In genomic region chr10:79783050-79783449, GRCm38 (mm10) we compare ENCODE assay signal across 17 mouse cellular contexts. TPM values are rescaled to one million over a fixed set of nuclear protein-coding genes. Genes with fewer than 3 reads are reported as not detected.
DNase-seq lines count a peak whose midpoint lies in the region; ATAC-seq and TF ChIP-seq lines count a peak whose summit lies in the region.
"Had no signal": no experiment of that assay in that cellular context is flagged by ENCODE, and none has a peak within 500 bp of the region (broad histone marks: within the 10 kb centered on the region; RNA-seq: fewer than 3 reads in every experiment).

No protein-coding gene starts in this region.

- ATAC-seq in kidney, embryonic 15.5 days (replicated peaks; ENCODE audit: low FRiP score) = no peak
- no peak for ATAC-seq in lung, embryonic 14.5 days (ENCODE audit: insufficient read depth)
- no peak for ATAC-seq in stomach, postnatal 0 days (ENCODE audit: low FRiP score, low TSS enrichment)
- ATAC-seq: midbrain, embryonic 16.5 days had no signal

- H3K9me3 ChIP-seq in kidney, embryonic 15.5 days (replicated peaks) = no peaks in the 10 kb centered on the region
- no peaks in the 10 kb centered on the region for H3K9me3 ChIP-seq in lung, embryonic 14.5 days (ENCODE audit: low read depth, low read length)
- no peaks in the 10 kb centered on the region for H3K9me3 ChIP-seq in stomach, postnatal 0 days (ENCODE audit: control insufficient read depth, low read length)
- H3K9me3 ChIP-seq: hindbrain, embryonic 13.5 days; neural tube, embryonic 13.5 days had no signal

- no peak overlapping the region for H3K4me3 ChIP-seq in kidney, embryonic 15.5 days (replicated peaks)
- H3K4me3 ChIP-seq in lung, embryonic 14.5 days (ENCODE audit: low read depth, low read length) = no peak overlapping the region
- no peak overlapping the region for H3K4me3 ChIP-seq in stomach, postnatal 0 days (ENCODE audit: low read depth, low read length)
- H3K4me3 ChIP-seq: hindbrain, embryonic 13.5 days; neural tube, embryonic 13.5 days had no signal

- H3K9ac ChIP-seq in kidney, embryonic 15.5 days = no peak overlapping the region
- H3K9ac ChIP-seq in lung, embryonic 14.5 days = no peak overlapping the region
- H3K9ac ChIP-seq in stomach, postnatal 0 days (ENCODE audit: low read length) = no peak overlapping the region
- H3K9ac ChIP-seq: hindbrain, embryonic 13.5 days; neural tube, embryonic 13.5 days had no signal

- peaks cover 35% of the 10 kb centered on the region for H3K27me3 ChIP-seq in kidney, embryonic 15.5 days
- H3K27me3 ChIP-seq in lung, embryonic 14.5 days (ENCODE audit: insufficient read depth, low read length) = peaks cover 17% of the 10 kb centered on the region
- no peaks in the 10 kb centered on the region for H3K27me3 ChIP-seq in stomach, postnatal 0 days (ENCODE audit: control insufficient read depth, insufficient read depth, low read length)

- intact Hi-C loops in left cerebral cortex, postnatal 4 days (cut with DNase I) = no loop called here

- H3K4me1 ChIP-seq in kidney, embryonic 15.5 days = peaks cover 33% of the 10 kb centered on the region
- H3K4me1 ChIP-seq in lung, embryonic 14.5 days (ENCODE audit: insufficient read depth) = peaks cover 5% of the 10 kb centered on the region
- H3K4me1 ChIP-seq in stomach, postnatal 0 days (replicated peaks; ENCODE audit: control insufficient read depth, insufficient read depth) = peaks cover 2% of the 10 kb centered on the region; the same call in 1 of the 2 replicates

- no peak for TF ChIP-seq EP300 in stomach, postnatal 0 days (optimal IDR thresholded peaks at IDR 0.05)

- H3K27ac ChIP-seq in kidney, embryonic 15.5 days = no peak overlapping the region
- H3K27ac ChIP-seq in lung, embryonic 14.5 days (ENCODE audit: low read depth) = no peak overlapping the region
- no peak overlapping the region for H3K27ac ChIP-seq in stomach, postnatal 0 days (replicated peaks)
- H3K27ac ChIP-seq: hindbrain, embryonic 13.5 days; neural tube, embryonic 13.5 days had no signal

- H3K4me2 ChIP-seq in kidney, embryonic 15.5 days = no peak overlapping the region
- no peak overlapping the region for H3K4me2 ChIP-seq in lung, embryonic 14.5 days
- H3K4me2 ChIP-seq in stomach, postnatal 0 days (replicated peaks; ENCODE audit: low read depth) = no peak overlapping the region
- H3K4me2 ChIP-seq: hindbrain, embryonic 13.5 days; neural tube, embryonic 13.5 days had no signal

- no peaks in the 10 kb centered on the region for H3K36me3 ChIP-seq in kidney, embryonic 15.5 days
- H3K36me3 ChIP-seq in lung, embryonic 14.5 days (ENCODE audit: insufficient read depth) = no peaks in the 10 kb centered on the region
- no peaks in the 10 kb centered on the region for H3K36me3 ChIP-seq in stomach, postnatal 0 days (ENCODE audit: control insufficient read depth, insufficient read depth, low read length)
- H3K36me3 ChIP-seq: hindbrain, embryonic 13.5 days; neural tube, embryonic 13.5 days had no signal

- 63% methylated on average over 7 of the region's 7 CpGs for WGBS in kidney, embryonic 15.5 days
- 55% methylated on average over 7 of the region's 7 CpGs for WGBS in lung, embryonic 14.5 days
- WGBS in stomach, postnatal 0 days = 64% methylated on average over 7 of the region's 7 CpGs

- DNase-seq in cerebellum, adult 9-10 months = peak; percentile 44
- no peak for DNase-seq in cerebellum, adult 18-20 months
- peak; percentile 61 for DNase-seq in kidney, postnatal 10 days
- no peak for DNase-seq in lung, embryonic 14.5 days
- no peak for DNase-seq in lung, postnatal 36 days
- no peak for DNase-seq in stomach, postnatal 0 days (ENCODE audit: low spot score)
- no peak for DNase-seq in left cerebral cortex, postnatal 4 days
- DNase-seq: cerebellum, adult 11 months; gastrocnemius, postnatal 36 days; right cerebral cortex, postnatal 4 days; thymus, postnatal 14 days had no signal

- TF ChIP-seq CTCF in lung, embryonic 14.5 days (IDR thresholded peaks at IDR 0.05; ENCODE audit: low read depth) = peak; percentile 45
- TF ChIP-seq CTCF in stomach, postnatal 0 days (IDR thresholded peaks at IDR 0.05; ENCODE audit: low read depth) = peak; percentile 63

RNA-seq across cellular contexts. Expression of gene Fstl3, which starts 6.0 kb away (rescaled TPM):
- polyA plus RNA-seq in kidney, embryonic 15.5 days (2015; fragmentation: Nextera tagmentation; extraction: Ambion mirVana) = 15.3 and 15.6 TPM in 2 replicates
- polyA plus RNA-seq in lung, embryonic 14.5 days (2014; fragmentation: Nextera tagmentation; extraction: Ambion mirVana) = 12.2 and 12.4 TPM in 2 replicates
- 14.1 and 17.6 TPM in 2 replicates for polyA plus RNA-seq in stomach, postnatal 0 days (2015; fragmentation: Nextera tagmentation; extraction: Ambion mirVana)
- total RNA-seq in left cerebral cortex, postnatal 4 days (2021) = 1 to 10 TPM; 2.5 to 3.2 TPM

RNA-seq across cellular contexts. Expression of gene Prss57, which starts 7.7 kb away (rescaled TPM):
- 0.29 TPM in 1 of 2 replicates, not detected in the other for polyA plus RNA-seq in kidney, embryonic 15.5 days (2015; fragmentation: Nextera tagmentation; extraction: Ambion mirVana)
- 0.11 TPM in 1 of 2 replicates, not detected in the other for polyA plus RNA-seq in lung, embryonic 14.5 days (2014; fragmentation: Nextera tagmentation; extraction: Ambion mirVana)
- polyA plus RNA-seq in stomach, postnatal 0 days (2015; fragmentation: Nextera tagmentation; extraction: Ambion mirVana) = 0.04 and 0.15 TPM in 2 replicates
- under 1 TPM in 1 of 2 experiments, not detected in 1; 0.52 TPM for total RNA-seq in left cerebral cortex, postnatal 4 days (2021)
- total RNA-seq: gastrocnemius, postnatal 36 days had no signal
- polyA plus RNA-seq: hindbrain, embryonic 13.5 days; stomach, embryonic 14.5 days had no signal

RNA-seq across cellular contexts. Expression of gene Palm, which starts 10.3 kb away (rescaled TPM):
- polyA plus RNA-seq in kidney, embryonic 15.5 days (2015; fragmentation: Nextera tagmentation; extraction: Ambion mirVana) = 144 and 158 TPM in 2 replicates
- 68.1 and 72.4 TPM in 2 replicates for polyA plus RNA-seq in lung, embryonic 14.5 days (2014; fragmentation: Nextera tagmentation; extraction: Ambion mirVana)
- polyA plus RNA-seq in stomach, postnatal 0 days (2015; fragmentation: Nextera tagmentation; extraction: Ambion mirVana) = 27.8 and 29.1 TPM in 2 replicates
- total RNA-seq in left cerebral cortex, postnatal 4 days (2021) = 100 to 1,000 TPM; 404 to 409 TPM

RNA-seq across cellular contexts. Expression of gene Rnf126, which starts 16.3 kb away (rescaled TPM):
- 88.5 and 102 TPM in 2 replicates for polyA plus RNA-seq in kidney, embryonic 15.5 days (2015; fragmentation: Nextera tagmentation; extraction: Ambion mirVana)
- 107 and 123 TPM in 2 replicates for polyA plus RNA-seq in lung, embryonic 14.5 days (2014; fragmentation: Nextera tagmentation; extraction: Ambion mirVana)
- 60.0 and 68.6 TPM in 2 replicates for polyA plus RNA-seq in stomach, postnatal 0 days (2015; fragmentation: Nextera tagmentation; extraction: Ambion mirVana)
- 10 to 100 TPM; 85.0 to 95.3 TPM for total RNA-seq in left cerebral cortex, postnatal 4 days (2021)

RNA-seq across cellular contexts. Expression of gene Fgf22, which starts 28.2 kb away (rescaled TPM):
- 0.12 and 0.14 TPM in 2 replicates for polyA plus RNA-seq in kidney, embryonic 15.5 days (2015; fragmentation: Nextera tagmentation; extraction: Ambion mirVana)
- polyA plus RNA-seq in lung, embryonic 14.5 days (2014; fragmentation: Nextera tagmentation; extraction: Ambion mirVana) = 0.30 and 0.41 TPM in 2 replicates
- polyA plus RNA-seq in stomach, postnatal 0 days (2015; fragmentation: Nextera tagmentation; extraction: Ambion mirVana) = 13.5 and 14.9 TPM in 2 replicates
- total RNA-seq in left cerebral cortex, postnatal 4 days (2021) = 1 to 10 TPM; 1.3 to 1.7 TPM
- total RNA-seq: gastrocnemius, postnatal 36 days; megakaryocyte progenitor cell, adult 5-6 weeks had no signal

Comparison
In these comparisons a context has a peak if more than half of its experiments do, and no peak if none do; other contexts are left out.
1. DNase-seq: peak in cerebellum, adult 9-10 months (single experiment) and kidney, postnatal 10 days (single experiment); none in cerebellum, adult 18-20 months (0 of 2), lung, embryonic 14.5 days (single experiment), lung, postnatal 36 days (single experiment), stomach, postnatal 0 days (single experiment) and left cerebral cortex, postnatal 4 days (single experiment).